Mouse (Mus musculus) layer of hippocampus, adult 9-10 months (tissue): ENCODE measurements around the gene Slc12a1.
"Not testable (repeated sequence)": the region's sequence is repeated elsewhere in the genome, so short reads cannot be mapped to it uniquely, and the experiment has no call there.

Source experiments
- DNase-seq: peaks from one replicate; pipeline ENCODE4 v3.0.0; 2022; ENCODE audit warnings: low spot score

The Slc12a1 gene

DNA sequence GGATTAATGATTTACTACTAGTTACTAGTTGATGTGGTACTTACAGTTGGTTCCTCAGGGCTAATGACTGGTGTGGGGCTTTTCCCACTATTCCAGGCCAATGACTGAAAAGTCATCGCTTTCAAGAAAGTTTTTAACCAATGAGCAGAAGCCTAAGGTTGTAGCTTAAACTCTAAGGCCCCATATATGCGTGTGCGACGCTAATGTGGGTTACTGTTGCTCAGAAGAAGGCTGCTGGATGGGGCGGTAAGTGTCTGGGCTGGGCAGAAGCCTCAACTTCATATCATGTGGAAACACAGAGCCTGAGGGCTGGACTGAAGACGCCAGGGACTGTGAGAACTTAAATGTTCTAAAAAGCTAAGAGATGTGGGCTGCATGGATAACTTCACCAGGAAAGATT, at the start of gene Slc12a1:
Slc12a1 (plus strand) TSS at position 118 of the 400 bp plus-strand sequence.
- DNase-seq = no peak

DNA sequence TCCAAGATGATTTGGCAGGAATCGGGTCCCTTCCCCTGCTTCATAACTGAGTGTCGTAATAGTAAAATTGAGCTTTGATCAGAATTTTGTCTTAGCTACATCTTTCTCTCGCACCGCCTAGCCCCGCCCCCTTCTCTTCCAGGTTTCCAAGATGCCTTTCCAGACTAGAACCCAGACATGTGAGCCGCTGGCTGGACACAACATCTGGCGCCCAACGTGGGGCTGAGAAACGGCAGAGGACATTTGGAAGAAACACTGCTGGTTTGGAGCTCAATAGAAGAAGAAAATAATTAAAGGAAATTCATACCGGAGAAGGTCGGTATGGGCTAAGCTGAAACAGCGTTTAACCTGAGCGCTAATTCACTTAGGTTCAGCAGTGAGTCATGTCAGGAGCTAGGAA, 47.8 kb upstream of the Slc12a1 start:
- DNase-seq = not testable (repeated sequence)

DNA sequence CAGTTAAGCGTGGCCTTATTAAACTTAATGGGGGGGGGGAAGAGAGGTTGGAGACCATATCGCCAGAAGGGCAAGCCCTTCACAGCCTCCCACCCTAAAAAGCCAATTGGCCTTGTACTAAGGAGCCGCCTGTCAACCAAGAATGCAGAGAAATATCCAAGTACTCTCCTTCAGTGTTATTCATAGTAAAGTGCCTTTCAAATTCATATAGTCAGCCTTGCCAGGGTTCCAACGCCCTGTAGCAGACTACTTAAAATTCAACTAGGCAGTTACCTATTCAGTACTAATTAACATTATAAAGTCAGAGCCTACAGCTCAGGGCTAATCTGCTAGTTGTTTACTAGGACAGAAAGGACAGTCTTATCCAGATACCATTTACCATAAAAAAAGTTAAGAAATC, 45.8 kb upstream of the Slc12a1 start:
- not testable (repeated sequence) for DNase-seq

DNA sequence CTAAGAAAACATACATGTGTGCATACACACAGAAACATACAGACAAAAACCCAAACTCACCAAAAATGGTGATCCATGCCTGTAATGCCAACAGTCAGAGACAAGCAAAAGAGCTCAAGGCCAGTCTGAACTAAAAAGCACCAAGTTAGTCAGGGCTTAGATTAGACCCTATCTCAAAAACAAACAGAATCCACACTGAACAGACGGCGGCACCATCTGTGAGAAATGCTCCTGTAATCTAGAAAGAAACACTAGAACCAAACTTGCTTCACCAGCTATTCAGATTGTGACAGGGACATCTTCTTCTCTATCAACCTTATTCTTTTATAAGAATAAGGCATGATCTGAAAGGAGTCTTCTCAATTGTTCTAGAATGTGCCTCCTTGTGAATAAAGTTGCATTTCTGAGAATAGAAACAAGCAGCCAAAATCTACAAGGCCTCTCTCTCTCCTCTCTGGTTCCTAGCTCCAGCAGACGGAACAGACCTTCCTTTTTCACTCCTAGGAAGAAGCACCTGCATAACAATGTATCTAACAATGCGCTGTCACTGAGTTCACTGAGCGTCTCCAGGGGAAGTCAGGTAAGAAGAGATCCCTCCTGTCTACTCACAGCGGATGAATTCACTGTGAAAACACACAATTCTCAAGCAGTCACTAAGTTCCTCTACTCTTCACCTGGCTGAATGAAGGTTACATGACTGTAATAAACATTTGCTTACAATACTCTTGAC, 32.8 kb upstream of the Slc12a1 start:
- DNase-seq = peak; percentile 32

DNA sequence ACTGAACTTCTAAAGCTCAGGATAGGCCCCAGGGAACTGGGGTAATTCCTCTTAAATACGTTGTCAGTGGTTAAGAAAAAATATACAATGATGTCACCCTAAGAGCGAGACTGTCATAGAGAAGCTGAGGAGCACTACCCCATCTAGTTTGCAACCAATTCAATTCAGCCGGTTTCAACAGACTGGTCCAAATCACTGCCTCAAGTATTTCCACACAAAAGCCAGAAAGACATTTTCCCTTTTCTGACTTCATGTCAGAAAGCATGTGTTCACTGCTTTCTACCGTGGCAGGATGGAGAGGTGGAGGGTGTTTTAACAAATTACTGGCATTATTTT, 30.0 kb upstream of the Slc12a1 start:
- DNase-seq = no peak

DNA sequence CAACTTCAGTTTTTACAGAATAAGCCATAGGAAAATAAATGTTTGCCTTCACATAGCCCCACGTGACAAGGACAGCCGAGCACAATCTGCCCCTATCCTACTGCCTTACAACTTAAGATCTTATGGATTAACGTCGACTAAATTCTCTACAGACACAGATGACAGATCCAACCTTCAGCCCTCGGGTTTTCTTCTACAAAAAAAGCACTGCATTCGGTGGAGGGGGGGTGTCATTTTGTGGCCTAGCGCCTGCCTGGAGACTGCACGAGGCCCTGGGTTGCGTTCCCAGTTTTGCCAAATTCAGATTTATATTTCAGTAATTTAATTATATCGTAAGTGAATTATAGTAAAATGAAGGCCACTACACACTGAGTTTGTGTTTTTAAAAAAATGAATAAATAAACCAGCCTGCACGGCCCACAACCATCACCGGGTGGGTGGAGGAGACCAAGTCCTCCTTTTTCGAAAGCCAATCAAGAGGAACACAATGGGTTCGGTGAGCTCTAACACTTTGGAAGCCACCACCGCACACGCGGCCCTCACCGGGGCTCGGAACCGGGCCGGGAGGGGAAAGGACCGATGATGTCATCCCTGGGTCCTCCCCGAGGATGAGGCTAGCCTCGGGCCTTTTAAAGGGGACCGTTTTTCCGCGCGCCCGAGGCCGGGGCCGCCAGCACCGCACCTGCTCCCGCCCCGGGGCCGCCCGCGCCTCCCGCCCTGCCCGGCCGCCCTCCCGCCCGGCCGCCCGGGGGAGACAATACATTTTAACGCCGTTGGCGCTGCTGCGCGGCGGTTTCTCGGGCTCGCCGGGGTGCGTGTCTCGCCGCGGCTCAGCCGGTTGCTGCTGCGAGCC, 29.5 kb upstream of the Slc12a1 start:
- peak; percentile 35 for DNase-seq

DNA sequence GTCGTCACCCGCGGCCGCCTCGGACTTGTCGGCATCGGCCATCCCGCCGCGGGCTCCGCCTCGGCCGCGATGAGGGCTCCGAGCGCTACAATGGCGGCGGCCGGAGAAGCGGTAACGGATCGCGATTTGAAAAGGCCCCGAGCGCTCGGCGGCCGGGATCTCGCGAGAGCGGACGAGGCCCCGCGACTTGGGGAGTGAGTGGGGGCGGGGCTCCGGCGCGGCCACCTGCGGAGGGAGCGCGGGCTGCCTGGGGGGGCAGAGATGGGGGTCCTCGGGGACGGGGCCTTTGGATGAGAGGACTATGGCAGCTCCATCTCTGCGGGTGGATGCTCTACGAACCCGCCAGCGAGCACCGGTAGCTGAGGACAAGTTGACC, 28.8 kb upstream of the Slc12a1 start, which contains the start of gene Myef2:
Myef2 (minus strand) TSS at position 185 of the 376 bp plus-strand sequence.
- DNase-seq = no peak

DNA sequence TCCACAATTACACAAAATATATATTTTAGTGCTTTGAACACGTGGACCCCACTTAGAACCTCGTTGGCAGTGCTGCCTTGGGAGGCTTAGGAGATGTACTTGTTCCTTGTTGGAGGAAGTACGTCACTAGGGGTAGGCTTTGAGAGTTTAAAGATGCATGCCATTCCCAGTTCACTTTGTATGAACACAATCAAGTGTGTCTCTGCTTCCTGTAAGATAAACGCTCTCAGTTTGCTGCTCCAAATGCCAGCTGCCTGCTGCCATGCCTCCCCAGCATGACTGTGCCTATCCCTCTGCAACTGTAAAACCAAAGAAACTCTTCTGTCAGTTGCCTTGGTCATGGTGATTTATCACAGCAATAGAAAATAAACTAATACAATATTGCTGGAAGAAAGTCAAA, 26.5 kb upstream of the Slc12a1 start:
- no peak for DNase-seq

DNA sequence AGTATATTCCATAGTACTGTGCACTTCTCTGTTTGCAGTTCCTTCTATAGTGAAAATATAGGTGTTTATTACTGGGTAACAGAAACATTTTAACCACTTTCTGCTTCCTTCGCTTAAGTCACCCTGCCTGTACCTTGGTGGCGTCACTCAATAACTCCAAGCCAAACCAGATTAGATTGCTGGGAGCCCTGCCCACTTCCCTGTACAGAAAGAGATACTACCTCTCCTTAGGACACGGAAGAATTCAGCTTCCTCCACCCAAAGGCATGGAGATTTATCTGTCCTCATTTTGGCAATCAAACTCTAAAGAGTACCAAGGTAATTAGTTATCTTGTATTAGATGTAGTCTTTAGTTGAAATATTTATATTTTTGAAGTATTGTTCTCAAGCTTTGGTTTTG, 25.5 kb upstream of the Slc12a1 start:
- DNase-seq = no peak

DNA sequence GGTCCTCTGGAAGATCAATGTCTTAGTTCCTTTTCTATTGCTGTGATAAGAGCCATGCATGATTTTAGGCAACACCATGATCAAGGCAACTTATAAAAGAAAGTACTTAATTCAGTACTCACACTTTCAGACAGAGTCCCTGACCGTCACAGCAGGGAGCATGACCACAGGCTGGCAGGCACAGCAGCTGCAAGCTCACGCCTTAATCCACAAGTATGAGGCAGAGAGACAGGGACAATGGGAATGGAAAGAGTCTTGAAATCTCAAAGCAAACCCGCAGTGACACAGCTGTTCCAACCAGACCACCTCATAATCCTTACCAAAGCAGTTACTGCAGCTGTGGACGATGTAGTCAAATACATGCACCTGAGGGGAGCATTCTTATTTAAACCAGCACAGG, 18.2 kb upstream of the Slc12a1 start:
- no peak for DNase-seq

DNA sequence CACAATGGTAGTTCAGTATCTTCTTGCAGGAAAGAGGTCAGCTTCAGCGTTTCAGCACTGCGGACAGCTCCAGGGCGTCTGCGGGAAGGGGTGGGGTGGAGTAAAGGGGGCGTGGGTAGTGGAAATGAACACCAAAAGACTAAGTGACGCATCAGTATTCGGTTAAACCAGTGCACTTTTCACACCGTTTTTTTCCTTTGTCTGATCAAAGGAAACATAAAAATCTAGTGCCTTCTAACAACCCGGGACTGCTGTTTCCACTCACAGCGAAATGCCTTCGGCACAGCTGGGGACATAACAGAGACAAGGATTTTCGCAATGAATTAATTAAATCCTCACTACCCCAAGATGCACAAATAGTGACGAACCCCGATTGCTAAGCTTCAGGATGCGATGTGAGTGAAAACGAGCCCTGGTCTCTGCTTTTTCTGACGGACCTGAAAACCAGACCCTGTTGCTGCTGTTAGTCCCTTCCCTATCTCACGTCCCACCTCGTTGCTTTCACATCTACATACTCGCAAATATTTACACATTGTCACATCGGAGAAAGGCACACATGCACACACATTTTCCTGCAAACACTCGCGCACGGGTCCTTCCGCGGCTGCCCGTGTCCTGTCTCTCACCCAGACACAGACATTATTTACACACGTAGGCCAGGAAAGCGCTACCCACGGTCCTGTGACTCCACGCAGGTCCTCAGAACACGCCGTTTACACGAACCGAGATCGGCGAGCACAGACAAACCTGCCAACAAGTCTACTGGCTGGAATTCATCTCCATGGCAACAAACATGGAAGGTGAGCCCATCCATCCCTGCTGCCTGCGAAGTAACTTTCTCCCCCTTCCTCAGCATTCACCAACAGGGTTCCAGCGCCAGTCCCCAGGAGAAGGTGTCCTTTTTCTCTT, 16.1 kb upstream of the Slc12a1 start, which contains the start of gene Ctxn2:
Ctxn2 (plus strand) TSS at position 790 of the 909 bp plus-strand sequence.
- peak; percentile 20 for DNase-seq

DNA sequence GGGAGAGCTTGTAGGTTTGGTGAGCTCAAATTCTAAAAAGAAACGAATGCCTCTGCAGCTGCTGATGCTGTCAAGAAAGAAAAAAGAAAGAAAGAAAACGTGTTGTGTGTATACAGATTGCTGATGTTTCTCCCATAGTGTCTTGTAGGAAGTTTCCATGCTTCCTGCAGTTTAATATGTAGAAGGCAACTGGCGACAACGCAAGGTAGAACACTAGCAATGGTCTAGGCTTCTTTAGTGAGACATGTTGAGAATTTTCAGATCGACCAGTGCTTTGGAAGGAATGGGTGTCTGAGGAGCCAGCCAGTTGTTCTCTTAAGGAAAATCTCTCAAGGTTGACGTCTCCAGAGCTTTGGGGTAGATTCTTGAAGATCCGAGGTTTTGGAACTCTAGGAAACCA, 15.5 kb upstream of the Slc12a1 start:
- no peak for DNase-seq

DNA sequence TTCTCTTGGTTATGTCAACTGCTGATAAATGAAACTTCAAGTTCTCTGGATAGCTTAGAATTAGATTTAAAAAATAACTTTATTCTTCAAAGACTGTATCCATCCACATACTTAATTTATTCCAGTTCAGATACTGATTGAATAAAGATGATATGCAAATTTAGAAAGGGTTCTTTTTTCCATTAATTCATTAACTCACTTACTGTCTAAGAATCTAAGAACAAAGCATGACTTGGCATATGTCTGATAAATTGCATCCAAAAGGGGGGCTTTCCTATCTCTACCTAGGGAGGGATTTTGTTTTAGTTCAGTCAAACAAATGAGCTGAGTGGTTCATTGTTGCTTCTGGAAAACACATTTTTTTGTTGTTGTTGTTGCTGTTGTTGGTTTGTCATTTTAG, 10.0 kb upstream of the Slc12a1 start:
- DNase-seq = no peak

DNA sequence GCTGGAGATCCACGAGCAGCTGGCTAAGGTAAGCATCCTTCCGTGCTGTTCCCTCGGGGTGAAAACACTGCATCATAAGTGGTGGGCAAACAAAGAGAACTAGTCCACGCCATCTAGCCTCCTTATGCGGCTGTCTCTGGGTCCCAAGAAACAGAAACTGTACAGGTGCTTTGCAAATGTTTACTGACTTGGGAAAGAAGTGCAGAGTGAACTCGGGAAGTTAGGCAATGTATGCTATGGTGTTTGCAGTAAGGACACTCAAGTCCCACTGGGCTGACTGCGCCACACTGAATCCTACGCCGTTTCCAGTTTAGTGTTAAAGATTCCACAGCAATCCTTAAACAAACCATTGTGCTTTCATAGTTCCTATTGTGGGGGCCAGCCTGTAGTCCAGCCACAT, 2.0 kb downstream of the Slc12a1 start:
- DNase-seq = no peak

DNA sequence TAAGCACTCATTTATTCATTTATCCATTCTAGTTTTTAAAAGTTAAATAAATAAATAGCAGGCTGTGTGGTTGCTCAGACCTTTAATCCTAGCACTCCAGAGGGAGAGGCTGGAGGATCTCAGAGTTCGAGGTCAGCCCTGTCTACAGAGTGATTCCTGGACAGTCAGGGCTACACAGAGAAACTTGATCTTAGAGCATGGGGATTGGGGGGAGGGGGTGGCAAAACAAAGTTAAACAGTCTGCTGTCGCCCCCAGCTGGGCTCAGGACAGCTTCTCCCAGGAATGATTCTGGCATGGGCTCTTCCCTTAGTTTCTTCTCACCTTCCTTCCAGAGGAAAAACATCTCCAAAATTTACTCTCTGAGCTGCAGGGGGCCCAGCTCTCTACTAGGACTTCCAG, 3.2 kb downstream of the Slc12a1 start:
- DNase-seq = no peak

DNA sequence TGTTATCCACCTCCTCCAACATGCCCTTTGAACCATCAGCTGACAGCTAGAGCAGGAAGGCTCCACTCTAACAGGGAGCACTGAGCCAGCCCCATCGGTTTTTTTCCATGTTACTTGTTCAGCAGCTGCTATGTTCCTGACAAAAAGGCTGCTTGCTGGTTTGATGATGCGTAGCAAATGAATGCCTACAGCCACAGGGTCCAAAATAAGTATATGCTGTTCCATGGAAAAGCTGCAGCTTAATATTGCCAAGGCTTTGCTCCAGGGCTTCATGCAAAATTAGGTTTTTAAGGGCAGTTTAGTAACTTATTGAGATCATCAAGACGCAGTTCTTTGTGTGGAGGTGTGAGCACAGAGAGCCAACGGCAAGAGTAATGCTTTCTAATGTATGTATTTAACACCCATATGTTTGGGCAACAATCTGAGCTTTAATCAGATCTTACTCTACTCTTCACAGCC, 9.7 kb downstream of the Slc12a1 start:
- no peak for DNase-seq

DNA sequence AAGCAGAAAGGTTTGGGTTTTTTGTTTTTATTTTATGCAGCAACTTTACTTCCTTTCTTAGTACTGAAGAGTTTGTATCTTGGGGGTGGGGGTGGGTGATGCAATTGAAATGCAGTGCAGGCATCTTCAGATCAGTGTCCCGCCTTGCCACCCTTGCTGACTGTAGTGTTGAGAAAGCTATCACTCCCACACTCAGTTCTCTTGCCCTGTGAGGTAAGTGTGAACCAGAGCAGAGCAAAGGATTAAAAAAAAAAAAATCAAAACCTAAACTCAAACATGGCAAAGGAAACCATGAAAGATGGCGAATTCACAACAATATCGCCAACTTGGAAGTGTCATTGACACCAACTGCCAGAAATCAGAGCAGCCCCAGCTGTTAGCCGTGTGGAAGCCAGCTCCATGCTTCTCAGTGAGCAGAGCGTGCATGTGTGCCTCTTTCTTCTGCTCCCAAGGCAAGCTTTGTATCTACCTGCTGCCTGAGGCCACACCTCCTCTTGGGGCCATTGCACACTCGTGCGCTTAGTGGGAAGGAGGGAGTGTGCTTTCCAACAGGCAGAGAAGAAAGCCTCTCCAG, 26.0 kb downstream of the Slc12a1 start:
- peak; percentile 9 for DNase-seq

DNA sequence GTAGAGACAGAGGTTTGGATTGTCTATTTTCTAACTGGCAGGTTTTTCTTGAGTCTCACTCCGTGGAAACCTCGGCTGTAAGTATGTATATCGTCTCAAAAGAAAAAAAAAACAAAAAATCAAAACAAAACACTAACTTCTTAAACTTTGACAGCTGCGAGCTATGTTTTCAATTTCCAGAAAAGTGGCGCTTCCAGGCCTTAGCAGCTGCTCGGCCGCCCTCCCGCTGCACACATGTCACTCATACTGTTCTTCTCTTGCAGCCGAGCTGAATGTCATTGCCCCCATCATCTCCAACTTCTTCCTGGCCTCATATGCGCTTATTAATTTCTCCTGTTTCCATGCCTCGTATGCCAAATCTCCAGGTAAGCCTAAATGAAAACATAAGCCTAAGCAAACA, 35.6 kb downstream of the Slc12a1 start:
- no peak for DNase-seq

DNA sequence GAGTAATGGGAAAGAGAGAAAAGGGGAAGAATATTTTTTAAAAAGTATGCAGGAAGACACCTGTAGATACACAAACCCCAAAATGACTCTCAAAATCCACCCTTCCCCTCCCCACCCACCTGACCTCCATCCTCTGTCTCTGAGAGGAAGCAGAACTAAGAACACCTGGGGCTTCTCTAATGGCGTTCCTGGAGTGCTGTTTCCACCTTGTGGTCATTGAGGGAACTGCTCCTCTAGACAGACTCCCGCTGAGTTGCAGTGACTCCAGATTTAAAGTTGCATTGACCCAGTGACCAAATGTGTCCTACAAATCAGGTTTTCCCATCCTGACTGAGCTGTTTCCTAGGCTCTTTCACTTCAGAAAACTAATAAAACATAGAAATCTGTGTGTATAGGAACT, 36.9 kb downstream of the Slc12a1 start:
- peak; percentile 56 for DNase-seq

DNA sequence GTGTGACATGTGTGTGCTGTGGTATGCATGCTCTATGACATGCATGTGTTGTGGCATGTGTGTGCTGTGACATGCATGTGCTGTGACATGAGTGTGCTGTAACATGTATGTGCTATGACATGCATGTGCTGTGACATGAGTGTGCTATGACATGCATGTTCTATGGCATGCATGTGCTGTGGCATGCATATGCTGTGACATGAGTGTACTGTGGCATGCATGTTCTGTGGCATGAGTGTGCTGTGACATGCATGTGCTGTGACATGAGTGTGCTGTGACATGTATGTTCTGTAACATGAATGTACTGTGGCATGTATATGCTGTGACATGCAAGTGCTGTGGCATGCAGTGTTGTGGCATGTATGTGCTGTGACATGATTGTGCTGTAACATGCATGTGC, 40.6 kb downstream of the Slc12a1 start:
- no peak for DNase-seq

DNA sequence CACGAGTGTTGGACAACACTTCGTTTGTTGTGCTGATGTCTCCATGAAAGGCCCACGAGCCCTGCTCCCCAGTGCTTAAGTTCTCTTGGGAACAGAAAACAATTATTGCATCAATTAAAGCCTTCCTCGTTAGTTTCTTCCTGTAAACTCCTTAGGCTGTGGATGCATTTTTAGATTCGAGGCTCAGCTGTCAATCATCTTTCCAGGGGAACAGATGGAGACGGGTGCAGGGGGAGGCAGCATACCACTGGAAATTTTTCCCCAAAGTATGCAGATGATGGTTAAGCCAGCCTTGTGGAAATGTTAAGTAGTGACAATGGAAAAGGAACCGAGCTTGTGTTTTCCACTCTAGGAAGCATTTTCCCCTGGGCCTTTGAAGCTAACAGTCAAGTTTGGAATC, 44.5 kb downstream of the Slc12a1 start:
- DNase-seq = no peak
